Comparison of ENCODE assay signal across 25 mouse cellular contexts in the genomic region with DNA sequence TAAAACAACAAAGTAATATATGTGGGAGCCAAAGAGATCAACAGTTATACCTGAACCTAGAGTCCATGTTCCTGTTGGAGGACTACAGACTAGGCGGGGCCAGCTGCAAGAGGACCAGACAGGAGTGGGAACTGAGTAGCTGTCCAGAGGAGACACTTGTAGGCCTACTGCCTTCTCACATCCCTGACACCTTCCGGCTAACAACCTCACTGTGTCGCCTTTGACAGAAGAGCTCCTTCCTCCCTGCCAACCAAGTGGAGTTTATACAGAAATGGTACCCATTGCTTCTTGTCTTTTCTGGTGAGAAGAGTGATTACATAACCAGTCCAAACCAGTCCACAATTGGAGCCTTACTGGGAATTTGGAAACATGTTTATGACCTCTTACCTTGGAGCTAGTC. TPM values are rescaled to one million over a fixed set of nuclear protein-coding genes. Genes with fewer than 3 reads are reported as not detected.
A peak's percentile ranks its signal among the peaks of the same experiment; 100 is the strongest.
DNase-seq lines count a peak whose midpoint lies in the region; ATAC-seq lines count a peak whose summit lies in the region.
"Had no signal": no experiment of that assay in that cellular context is flagged by ENCODE, and none has a peak within 500 bp of the region (broad histone marks: within the 10 kb centered on the region; RNA-seq: fewer than 3 reads in every experiment).

No protein-coding gene starts in this region.

- no peak for ATAC-seq in midbrain, embryonic 11.5 days (ENCODE audit: low FRiP score)
- no peak for ATAC-seq in midbrain, embryonic 13.5 days
- ATAC-seq: activated CD4-positive, CD25-positive, alpha-beta regulatory T cell, adult 4 months; CD4-positive, CD25-positive, alpha-beta regulatory T cell, adult 4 months; Patski had no signal

- H3K36me3 ChIP-seq in heart, embryonic 10.5 days: no peaks in the 10 kb centered on the region
- H3K36me3 ChIP-seq in midbrain, embryonic 11.5 days (ENCODE audit: control insufficient read depth, insufficient read depth, low read length): no peaks in the 10 kb centered on the region
- H3K36me3 ChIP-seq in midbrain, embryonic 13.5 days: no peaks in the 10 kb centered on the region
- H3K36me3 ChIP-seq: G1E had no signal

- H3K9ac ChIP-seq in midbrain, embryonic 11.5 days (ENCODE audit: low read length): no peak overlapping the region
- no peak overlapping the region for H3K9ac ChIP-seq in midbrain, embryonic 13.5 days (replicated peaks)

- no peak overlapping the region for H3K4me2 ChIP-seq in midbrain, embryonic 11.5 days
- no peak overlapping the region for H3K4me2 ChIP-seq in midbrain, embryonic 13.5 days (replicated peaks)

- peak; percentile 55 for DNase-seq in heart, adult 11 months
- DNase-seq in heart, adult 18-20 months: no peak
- DNase-seq in heart, embryonic 10.5 days (ENCODE audit: low spot score): peak; percentile 54
- DNase-seq in heart, postnatal 14 days: no peak
- DNase-seq in midbrain, embryonic 11.5 days (ENCODE audit: low spot score, missing footprints): peak; percentile 62
- peak; percentile 56 for DNase-seq in adipocyte (ENCODE audit: low spot score)
- no peak for DNase-seq in lung, postnatal 25 days (ENCODE audit: low spot score)
- DNase-seq: adrenal gland, adult 2 months; adrenal gland, adult 8-10 months; adrenal gland, postnatal 10 days; adrenal gland, postnatal 14 days; adrenal gland, postnatal 25 days; adrenal gland, postnatal 36 days; B cell, adult 2 months; cerebellum, adult 11 months; cerebellum, adult 11-12 months; cerebellum, adult 18-20 months had no signal

- H3K4me1 ChIP-seq in heart, embryonic 10.5 days: peaks cover 34% of the 10 kb centered on the region
- peaks cover 8% of the 10 kb centered on the region for H3K4me1 ChIP-seq in midbrain, embryonic 11.5 days (ENCODE audit: control insufficient read depth, insufficient read depth, low read length)
- H3K4me1 ChIP-seq in midbrain, embryonic 13.5 days (replicated peaks): peaks cover 17% of the 10 kb centered on the region

- intact Hi-C loops in heart, postnatal 14 days (cut with DNase I): loop anchor here (2.0 to 5.0 kb wide), 4 partner anchors 236 to 574 kb away; no protein-coding TSS in a partner anchor

- H3K27ac ChIP-seq in heart, embryonic 10.5 days: no peak overlapping the region
- H3K27ac ChIP-seq in midbrain, embryonic 11.5 days (ENCODE audit: low read depth, low read length): no peak overlapping the region
- H3K27ac ChIP-seq in midbrain, embryonic 13.5 days: no peak overlapping the region

- H3K4me3 ChIP-seq in heart, embryonic 10.5 days: no peak overlapping the region
- H3K4me3 ChIP-seq in midbrain, embryonic 11.5 days (ENCODE audit: low read depth, low read length): no peak overlapping the region
- no peak overlapping the region for H3K4me3 ChIP-seq in midbrain, embryonic 13.5 days (replicated peaks)

- WGBS in heart, embryonic 10.5 days: 79% methylated on average over 3 of the region's 3 CpGs
- 80% methylated on average over 3 of the region's 3 CpGs for whole genome bisulfite sequencing in midbrain, embryonic 11.5 days
- 83% methylated on average over 3 of the region's 3 CpGs for WGBS in midbrain, embryonic 13.5 days

- peaks cover 7% of the 10 kb centered on the region for H3K27me3 ChIP-seq in heart, embryonic 10.5 days (ENCODE audit: insufficient read depth, poor library complexity, severe bottlenecking)
- H3K27me3 ChIP-seq in midbrain, embryonic 11.5 days (ENCODE audit: control insufficient read depth, insufficient read depth, low read length): peaks cover 40% of the 10 kb centered on the region
- peaks cover 65% of the 10 kb centered on the region for H3K27me3 ChIP-seq in midbrain, embryonic 13.5 days
- H3K27me3 ChIP-seq: CH12.LX had no signal

- no peaks in the 10 kb centered on the region for H3K9me3 ChIP-seq in heart, embryonic 10.5 days
- no peaks in the 10 kb centered on the region for H3K9me3 ChIP-seq in midbrain, embryonic 11.5 days (ENCODE audit: control insufficient read depth, low read length)
- H3K9me3 ChIP-seq in midbrain, embryonic 13.5 days: no peaks in the 10 kb centered on the region

RNA-seq across cellular contexts. Expression of a gene that starts 3.2 kb away (rescaled TPM):
- total RNA-seq in heart, adult 18-20 months (2021): 10 to 100 TPM; 12.6 to 13.3 TPM
- 11.3 and 22.2 TPM in 2 replicates for polyA plus RNA-seq in heart, embryonic 10.5 days (2016; fragmentation: Nextera tagmentation; extraction: Ambion mirVana)
- total RNA-seq in heart, postnatal 14 days (2021): 10 to 100 TPM; 12.4 to 15.7 TPM
- polyA plus RNA-seq in midbrain, embryonic 11.5 days (2014; fragmentation: Nextera tagmentation; extraction: Ambion mirVana): 11.1 and 11.4 TPM in 2 replicates
- 3.9 and 6.6 TPM in 2 replicates for polyA plus RNA-seq in midbrain, embryonic 13.5 days (2015; fragmentation: Nextera tagmentation; extraction: Ambion mirVana)
- total RNA-seq: MEL had no signal
- polyA plus RNA-seq: activated CD4-positive, CD25-positive, alpha-beta regulatory T cell, adult 4 months; C2C12; CD4-positive, CD25-positive, alpha-beta regulatory T cell, adult 4 months; G1E had no signal

Comparison
In these comparisons a context has a peak if more than half of its experiments do, and no peak if none do; other contexts are left out.
1. DNase-seq: peak in heart, adult 11 months (single experiment), heart, embryonic 10.5 days (single experiment), midbrain, embryonic 11.5 days (single experiment) and adipocyte (single experiment); none in heart, adult 18-20 months (0 of 2), heart, postnatal 14 days (0 of 2) and lung, postnatal 25 days (single experiment).